Mouse (Mus musculus) stomach, embryonic 14.5 days (tissue): ENCODE measurements around the gene Fam19a2. TPM values are rescaled to one million over a fixed set of nuclear protein-coding genes. Genes with fewer than 3 reads are reported as not detected.

Source experiments
- ATAC-seq: fragments of 200-750 bp; cut with Nextera tagmentation; 2 replicates; pipeline ENCODE4 v1.8.0; 2017; ENCODE audit warnings: low read depth, moderate TSS enrichment; ENCODE audit not compliant: insufficient number of reproducible peaks, insufficient read depth, low FRiP score
- H3K27ac ChIP-seq: fragments of 300-500 bp; sonication (generic); 2 replicates; pipeline ENCODE4 v1.5.1; 2014; ENCODE audit warnings: mild to moderate bottlenecking, low read length, moderate library complexity, mixed read lengths
- H3K27me3 ChIP-seq: fragments of 300-500 bp; sonication (generic); 2 replicates; pipeline ENCODE4 v1.6.1; 2014; ENCODE audit warnings: low read length, control low read depth, mixed read lengths; ENCODE audit not compliant: control insufficient read depth, insufficient read depth
- H3K36me3 ChIP-seq: fragments of 300-500 bp; sonication (generic); 2 replicates; pipeline ENCODE4 v1.6.1; 2014; ENCODE audit warnings: mild to moderate bottlenecking, control low read depth, low read length, moderate library complexity, mixed read lengths; ENCODE audit not compliant: control insufficient read depth, insufficient read depth
- H3K4me1 ChIP-seq: fragments of 300-500 bp; sonication (generic); 2 replicates; pipeline ENCODE4 v1.6.1; 2014; ENCODE audit warnings: low read length, control low read depth, mixed read lengths; ENCODE audit not compliant: control insufficient read depth, insufficient read depth
- H3K4me2 ChIP-seq: fragments of 300-500 bp; sonication (generic); replicated peaks from 2 replicates; pipeline ENCODE4 v1.6.1; 2014; ENCODE audit warnings: low read depth, low read length, control low read depth
- H3K4me3 ChIP-seq: fragments of 300-500 bp; sonication (generic); 2 replicates; pipeline ENCODE4 v1.5.1; 2014; ENCODE audit warnings: low read depth, low read length, control low read depth
- H3K9ac ChIP-seq: fragments of 300-500 bp; sonication (generic); replicated peaks from 2 replicates; pipeline ENCODE4 v1.6.1; 2014; ENCODE audit warnings: low read depth, mild to moderate bottlenecking, control low read depth, low read length, moderate library complexity, mixed read lengths
- H3K9me3 ChIP-seq: fragments of 300-500 bp; sonication (generic); 2 replicates; pipeline ENCODE4 v1.6.1; 2016; ENCODE audit warnings: low read depth, low read length, control low read depth; ENCODE audit not compliant: control insufficient read depth
- WGBS: fragments of 180-500 bp; shearing (Covaris S2); extraction: QIAGEN DNeasy Blood & Tissue Kit; methylation state at CpG from one replicate; pipeline ENCODE4 v1.1.7; 2014; 5-methylcytosine and 5-hydroxymethylcytosine counted together
- polyA plus RNA-seq: library from polyadenylated mRNA; unstranded; fragments of >200 nt; fragmentation: Nextera tagmentation; extraction: Ambion mirVana; gene quantifications from 2 replicates; pipeline ENCODE4 v1.2.1, GENCODE M21; 2014

Fam19a2 gene
- polyA plus RNA-seq, 1 experiment from 2014 or later = 7.1 TPM

GRCm38 (mm10) chr10:123536143-123536542 lies 272.3 kb downstream of the Fam19a2 start:
- Histone ChIP-seq H3K4me2 (no peak overlapping the region), H3K4me3 (no peak overlapping the region), H3K27ac (no peak overlapping the region), H3K4me1 (no peaks in the 10 kb centered on the region), H3K9ac (no peak overlapping the region), H3K9me3 (no peaks in the 10 kb centered on the region), H3K27me3 (no peaks in the 10 kb centered on the region), H3K36me3 (no peaks in the 10 kb centered on the region)
- no peak for ATAC-seq
- WGBS = 74% methylated on average over 4 of the region's 4 CpGs

- Histone ChIP-seq H3K27me3 (no peaks in the 10 kb centered on the region), H3K27ac (no peak overlapping the region), H3K4me1 (no peaks in the 10 kb centered on the region), H3K4me2 (no peak overlapping the region), H3K4me3 (no peak overlapping the region), H3K9me3 (no peaks in the 10 kb centered on the region), H3K36me3 (no peaks in the 10 kb centered on the region), H3K9ac (no peak overlapping the region)
- WGBS = 79% methylated on average over 6 of the region's 6 CpGs
- ATAC-seq = no peak
Measured at GRCm38 (mm10) chr10:123548391-123548790, 284.6 kb downstream of the Fam19a2 start.

GRCm38 (mm10) chr10:123567677-123568076 lies 303.9 kb downstream of the Fam19a2 start:
- Histone ChIP-seq H3K4me2 (no peak overlapping the region), H3K9ac (no peak overlapping the region), H3K9me3 (no peaks in the 10 kb centered on the region), H3K36me3 (no peaks in the 10 kb centered on the region), H3K27me3 (no peaks in the 10 kb centered on the region), H3K27ac (no peak overlapping the region), H3K4me3 (no peak overlapping the region), H3K4me1 (no peaks in the 10 kb centered on the region)
- no peak for ATAC-seq
- 89% methylated on average over 1 of the region's 1 CpGs for WGBS

- WGBS = 43% methylated on average over 10 of the region's 10 CpGs
- Histone ChIP-seq H3K36me3 (no peaks in the 10 kb centered on the region), H3K9me3 (no peaks in the 10 kb centered on the region), H3K9ac (no peak overlapping the region), H3K4me3 (no peak overlapping the region), H3K4me2 (no peak overlapping the region), H3K27ac (no peak overlapping the region), H3K4me1 (no peaks in the 10 kb centered on the region), H3K27me3 (no peaks in the 10 kb centered on the region)
- ATAC-seq = no peak
Measured at GRCm38 (mm10) chr10:123570616-123571188, 306.9 kb downstream of the Fam19a2 start.

- no peaks in the 10 kb centered on the region for H3K4me1 ChIP-seq
- H3K4me2 ChIP-seq = no peak overlapping the region
- no peaks in the 10 kb centered on the region for H3K27me3 ChIP-seq
- H3K9ac ChIP-seq = no peak overlapping the region
- no peaks in the 10 kb centered on the region for H3K9me3 ChIP-seq
- 62% methylated on average over 7 of the region's 7 CpGs for WGBS
- H3K4me3 ChIP-seq = no peak overlapping the region
- no peaks in the 10 kb centered on the region for H3K36me3 ChIP-seq
- H3K27ac ChIP-seq = no peak overlapping the region
- ATAC-seq = no peak
Measured at GRCm38 (mm10) chr10:123572342-123573070, 308.7 kb downstream of the Fam19a2 start.

- no peak overlapping the region for H3K9ac ChIP-seq
- 70% methylated on average over 4 of the region's 4 CpGs for WGBS
- no peak for ATAC-seq
- H3K4me1 ChIP-seq = no peaks in the 10 kb centered on the region
- H3K27me3 ChIP-seq = no peaks in the 10 kb centered on the region
- H3K4me2 ChIP-seq = no peak overlapping the region
- H3K9me3 ChIP-seq = no peaks in the 10 kb centered on the region
- H3K27ac ChIP-seq = no peak overlapping the region
- H3K4me3 ChIP-seq = no peak overlapping the region
- no peaks in the 10 kb centered on the region for H3K36me3 ChIP-seq
Measured at GRCm38 (mm10) chr10:123577823-123578222, 314.0 kb downstream of the Fam19a2 start.

- Histone ChIP-seq H3K4me3 (no peak overlapping the region), H3K4me1 (no peaks in the 10 kb centered on the region), H3K9me3 (no peaks in the 10 kb centered on the region), H3K27me3 (no peaks in the 10 kb centered on the region), H3K4me2 (no peak overlapping the region), H3K36me3 (no peaks in the 10 kb centered on the region), H3K9ac (no peak overlapping the region), H3K27ac (no peak overlapping the region)
- peak; percentile 23; the same call in 1 of the 2 replicates for ATAC-seq
- 47% methylated on average over 2 of the region's 2 CpGs for WGBS
Measured at GRCm38 (mm10) chr10:123579012-123579411, 315.2 kb downstream of the Fam19a2 start.

- Histone ChIP-seq H3K27me3 (no peaks in the 10 kb centered on the region), H3K9me3 (no peaks in the 10 kb centered on the region), H3K9ac (no peak overlapping the region), H3K36me3 (no peaks in the 10 kb centered on the region), H3K4me1 (no peaks in the 10 kb centered on the region), H3K4me3 (no peak overlapping the region), H3K4me2 (no peak overlapping the region), H3K27ac (no peak overlapping the region)
- ATAC-seq = no peak
Measured at GRCm38 (mm10) chr10:123595043-123595442, 331.2 kb downstream of the Fam19a2 start.

- Histone ChIP-seq H3K27ac (no peak overlapping the region), H3K4me2 (no peak overlapping the region), H3K27me3 (no peaks in the 10 kb centered on the region), H3K9me3 (no peaks in the 10 kb centered on the region), H3K9ac (no peak overlapping the region), H3K4me1 (no peaks in the 10 kb centered on the region), H3K36me3 (no peaks in the 10 kb centered on the region), H3K4me3 (no peak overlapping the region)
- no peak for ATAC-seq
- 79% methylated on average over 3 of the region's 3 CpGs for WGBS
Measured at GRCm38 (mm10) chr10:123597059-123597458, 333.3 kb downstream of the Fam19a2 start.
